Mouse (Mus musculus) lung, adult 18-20 months (tissue): ENCODE measurements at regions not wholly inside any gene's neighbourhood (a gene's known extent, or its start where the extent isn't known, plus 50 kb on each side); places are given as distances from the start of the nearest gene placed in this dataset.

Experiments used
- DNase-seq, 2 experiments: peaks; one replicate each; pipeline ENCODE4 v3.0.0; 2022; ENCODE audit warnings: mixed read lengths in 2 of 2

GRCm38 (mm10) chr3:63638572-63638971 lies 154.9 kb upstream of the Gm34302 start:
- no peak for DNase-seq

DNA sequence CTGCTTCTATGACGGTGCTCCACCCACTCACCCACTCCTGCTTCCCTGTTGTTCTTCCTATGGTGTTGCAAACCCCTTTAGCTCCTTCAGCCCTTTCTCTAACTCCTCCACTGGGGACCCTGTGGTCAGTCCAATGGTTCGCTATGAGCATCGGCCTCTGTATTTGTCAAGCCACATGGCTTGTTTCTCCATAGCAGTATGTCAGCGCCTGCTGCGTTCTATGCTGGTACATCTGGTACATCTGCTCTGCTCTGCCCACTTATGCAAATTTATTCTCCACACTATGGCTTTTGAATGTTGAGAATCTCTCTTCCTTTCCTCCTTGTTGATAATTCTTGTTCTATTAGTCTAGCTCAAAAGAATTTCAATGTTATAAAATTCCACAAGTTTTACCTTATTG lies 154.2 kb upstream of the Gm34302 start:
- no peak for DNase-seq

- no peak for DNase-seq
These were observed 144.0 kb upstream of the Gm34302 start for GRCm38 (mm10) chr3:63627724-63628123.

- no peak for DNase-seq
These were observed 132.4 kb upstream of the Gm34302 start for GRCm38 (mm10) chr3:63616127-63616526.

- no peak for DNase-seq
These were observed 130.0 kb upstream of the Gm34302 start for GRCm38 (mm10) chr3:63613652-63614051.

GRCm38 (mm10) chr3:63612767-63613363 lies 129.2 kb upstream of the Gm34302 start:
- DNase-seq = no peak

DNA sequence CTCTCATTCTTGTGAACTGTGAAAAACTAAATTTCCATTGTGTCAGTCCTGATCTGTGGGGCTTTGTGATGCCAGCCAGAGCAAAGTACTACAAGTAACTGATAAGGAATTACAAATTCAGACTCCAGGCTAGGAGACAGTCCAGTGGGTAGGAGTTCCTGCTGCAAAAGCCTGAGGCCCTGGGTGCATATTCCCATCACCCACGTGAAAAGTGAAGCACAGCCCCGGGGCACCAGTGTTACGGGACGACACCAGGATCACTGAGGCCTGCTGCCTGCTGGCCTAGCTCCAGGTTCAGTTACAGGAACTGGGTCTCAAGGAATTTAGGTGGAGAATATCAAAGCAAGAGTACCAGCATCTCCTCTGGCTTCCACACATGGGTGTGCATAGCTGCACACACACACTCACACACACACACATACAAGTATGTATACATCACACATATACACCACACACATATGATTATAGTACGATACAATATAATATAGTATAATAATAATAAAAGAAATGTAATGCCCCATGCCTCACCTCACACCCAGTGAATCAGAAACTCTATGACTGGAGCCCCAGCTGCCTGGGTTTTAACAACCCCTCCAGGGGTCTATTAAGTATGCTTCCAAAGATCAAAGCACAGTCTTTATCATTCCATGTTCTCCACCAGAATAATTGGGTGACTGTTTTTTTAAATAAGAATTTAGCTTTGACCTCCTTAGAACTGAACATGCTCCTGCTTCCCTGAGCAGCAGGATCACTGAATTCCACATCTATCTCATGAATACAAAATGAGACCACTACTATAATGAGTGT lies 126.6 kb upstream of the Gm34302 start:
- DNase-seq = no peak

DNA sequence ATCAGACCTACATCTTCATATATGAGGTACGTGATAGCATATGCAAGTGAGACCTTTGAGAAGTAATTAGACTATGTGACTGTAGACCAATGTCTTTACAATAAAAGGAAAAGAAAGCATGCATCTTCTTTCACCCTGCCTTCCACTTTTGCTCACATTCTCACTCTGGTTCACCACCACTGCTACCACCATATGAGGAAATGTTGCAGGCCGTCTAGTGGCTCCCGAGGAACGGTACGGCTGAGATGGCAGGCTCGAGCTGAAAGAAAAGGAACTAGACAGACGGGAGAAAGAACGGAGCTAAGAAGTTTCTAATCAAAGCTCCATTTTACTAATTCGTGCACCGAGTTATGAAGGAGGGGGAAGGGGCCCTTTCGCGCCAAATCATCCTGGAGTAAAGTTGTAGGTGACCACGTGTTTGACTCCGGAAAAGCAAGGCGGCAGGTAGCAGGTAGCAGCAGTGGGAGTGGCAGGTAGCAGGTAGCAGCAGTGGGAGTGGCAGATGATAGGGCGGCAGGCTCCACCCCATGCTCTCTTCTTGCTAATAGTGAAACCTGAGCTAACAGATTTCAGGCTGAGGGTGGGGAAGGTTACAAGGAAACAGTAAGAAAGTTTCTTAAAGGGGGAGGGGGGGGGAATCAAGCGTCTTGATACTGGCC lies 125.9 kb upstream of the Gm34302 start:
- DNase-seq = peak; percentile 33 to 52

GRCm38 (mm10) chr3:63582717-63583696 lies 99.3 kb upstream of the Gm34302 start:
- no peak for DNase-seq

- no peak for DNase-seq
These were observed 98.5 kb upstream of the Gm34302 start for GRCm38 (mm10) chr3:63582180-63582579.

DNA sequence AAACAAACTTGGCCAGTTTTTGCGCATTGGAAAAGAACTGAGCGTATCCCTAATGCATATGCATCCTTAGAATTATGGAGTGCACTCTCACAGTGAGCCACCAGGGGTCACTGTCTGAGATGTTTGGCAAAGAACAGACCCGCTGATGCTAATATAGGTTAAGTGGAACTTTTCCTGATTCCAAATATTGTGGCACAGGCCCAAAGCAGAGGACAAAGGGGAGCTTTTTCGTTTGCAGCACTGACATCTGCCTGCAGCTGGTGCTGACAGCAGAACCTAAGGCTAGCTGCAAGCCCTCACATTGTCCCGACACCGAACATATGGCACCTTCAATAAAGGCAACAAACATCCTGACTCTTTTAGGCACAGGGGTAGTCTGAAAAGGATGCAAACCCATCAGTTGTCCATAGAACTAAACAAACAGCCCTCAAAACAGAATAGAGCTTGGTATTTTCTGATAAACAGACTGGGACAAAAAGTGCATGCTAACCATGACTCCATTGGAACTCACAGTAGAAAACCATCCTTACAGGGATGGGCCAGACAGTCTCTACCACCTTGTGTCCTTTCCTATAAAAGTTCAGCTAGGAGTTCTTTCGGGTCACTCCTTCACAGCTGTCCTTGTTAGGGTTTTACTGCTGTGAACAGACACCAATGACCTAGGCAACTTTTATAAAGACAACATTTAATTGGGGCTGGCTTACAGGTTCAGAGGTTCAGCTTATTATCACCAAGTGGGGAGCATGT lies 87.1 kb upstream of the Gm34302 start:
- peak; percentile 42 to 50 for DNase-seq

DNA sequence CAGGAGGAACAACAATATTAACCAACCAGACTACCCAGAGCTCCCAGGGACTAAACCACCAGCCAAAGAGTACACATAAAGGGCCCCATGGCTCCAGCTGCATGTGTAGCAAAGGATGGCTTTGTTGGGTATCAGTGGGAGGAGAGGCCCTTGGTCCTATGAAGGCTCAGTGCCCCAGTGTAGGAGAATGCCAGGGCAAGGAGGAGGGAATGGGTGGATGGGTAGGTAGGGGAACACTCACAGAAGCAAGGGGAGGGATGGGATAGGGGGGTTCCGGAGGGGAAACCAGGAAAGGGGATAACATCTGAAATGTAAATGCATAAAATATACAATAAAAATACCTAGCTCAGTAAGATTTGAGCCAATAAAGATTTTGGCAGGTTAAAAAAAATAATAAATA lies 86.4 kb upstream of the Gm34302 start:
- DNase-seq = no peak

DNA sequence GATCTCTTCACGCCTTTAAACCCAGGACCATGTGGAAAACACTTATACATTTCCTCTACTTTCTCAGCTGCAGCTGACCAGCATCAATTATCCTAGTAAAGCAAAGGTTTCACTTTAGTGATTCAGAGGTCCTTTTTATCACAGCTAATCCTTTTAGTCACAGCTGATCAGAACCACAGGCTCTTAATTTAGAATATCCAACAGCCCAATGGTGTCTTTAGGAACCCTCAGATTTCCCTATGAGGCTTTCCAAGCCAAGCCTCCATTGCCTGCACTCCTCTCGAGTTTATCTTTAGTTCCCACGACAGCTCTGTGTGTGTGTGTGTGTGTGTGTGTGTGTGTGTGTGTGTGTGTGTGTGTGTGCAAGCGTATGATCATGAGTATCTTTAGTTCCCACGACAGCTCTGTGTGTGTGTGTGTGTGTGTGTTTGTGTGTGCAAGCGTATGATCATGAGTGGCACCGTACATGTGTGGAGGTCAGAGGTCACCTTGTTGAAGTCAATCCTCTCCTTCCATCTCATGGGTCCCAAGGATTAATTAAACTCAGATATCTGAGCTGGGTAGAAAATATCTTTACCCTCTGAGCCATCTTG lies 85.4 kb upstream of the Gm34302 start:
- no peak for DNase-seq

DNA sequence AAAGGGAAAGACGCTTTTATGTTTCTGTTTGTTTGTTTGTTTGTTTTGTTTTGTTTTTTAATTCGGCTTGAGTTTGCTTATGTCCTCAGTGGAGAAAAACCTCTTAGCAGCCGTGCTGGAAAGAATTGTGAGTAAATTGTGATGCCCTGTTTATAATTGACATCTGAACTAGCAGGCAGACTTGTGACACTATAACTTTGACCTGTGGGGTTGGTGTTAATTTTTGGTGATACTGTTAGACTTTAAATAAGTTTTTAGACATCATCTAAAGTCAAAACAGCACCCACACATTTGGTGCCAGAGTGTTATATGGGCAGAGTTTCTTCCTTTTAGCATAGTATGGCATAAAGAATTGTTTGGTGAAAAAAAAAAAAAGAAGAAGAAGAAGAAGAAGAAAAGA lies 84.0 kb upstream of the Gm34302 start:
- DNase-seq = no peak

- no peak for DNase-seq
These were observed 79.4 kb upstream of the Gm34302 start for GRCm38 (mm10) chr3:63563057-63563456.

GRCm38 (mm10) chr3:63562532-63562931 lies 78.9 kb upstream of the Gm34302 start:
- no peak for DNase-seq

- no peak for DNase-seq
These were observed 77.1 kb upstream of the Gm34302 start for GRCm38 (mm10) chr3:63560745-63561151.

- no peak for DNase-seq
These were observed 73.1 kb upstream of the Gm34302 start for GRCm38 (mm10) chr3:63556741-63557140.

DNA sequence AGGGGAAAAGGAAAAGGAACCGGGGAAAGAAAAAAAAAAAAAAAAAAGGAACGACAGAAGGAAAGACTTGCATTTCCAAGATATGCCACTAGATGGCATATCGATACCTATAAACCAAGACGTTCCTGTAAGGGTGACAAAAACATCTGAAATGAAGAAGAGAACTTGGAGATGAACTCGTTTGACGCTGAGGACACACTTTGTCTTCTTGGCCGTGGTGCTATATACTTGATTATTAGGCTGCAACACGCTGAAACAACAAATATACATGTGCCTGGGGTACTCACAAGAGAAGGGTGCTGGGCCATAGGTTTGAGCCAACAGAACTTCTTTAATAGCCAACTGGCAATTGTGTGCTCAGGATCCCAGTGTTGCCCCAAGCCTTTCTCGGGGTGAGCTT lies 71.2 kb upstream of the Gm34302 start:
- DNase-seq = peak in 1 of 2 experiments; percentile 20

DNA sequence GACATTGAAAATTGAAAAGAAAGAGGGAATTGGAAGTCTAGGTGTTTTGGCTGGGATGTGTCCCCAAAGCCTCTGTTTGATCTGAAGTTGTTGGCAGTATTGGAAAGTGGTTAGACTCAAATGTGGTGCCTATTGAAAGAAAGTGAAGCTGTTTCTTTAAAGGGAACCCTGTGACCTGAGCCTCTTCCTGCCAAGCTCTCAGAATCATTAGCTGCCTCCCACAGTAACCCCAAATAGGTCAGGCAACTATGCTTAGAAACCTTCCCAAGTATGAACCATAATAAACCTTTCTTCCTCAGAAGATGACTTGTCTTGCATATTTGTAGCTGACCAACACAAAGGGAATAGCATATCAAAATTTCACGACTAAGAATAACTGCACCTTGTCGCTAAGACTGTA lies 69.7 kb upstream of the Gm34302 start:
- DNase-seq = no peak

DNA sequence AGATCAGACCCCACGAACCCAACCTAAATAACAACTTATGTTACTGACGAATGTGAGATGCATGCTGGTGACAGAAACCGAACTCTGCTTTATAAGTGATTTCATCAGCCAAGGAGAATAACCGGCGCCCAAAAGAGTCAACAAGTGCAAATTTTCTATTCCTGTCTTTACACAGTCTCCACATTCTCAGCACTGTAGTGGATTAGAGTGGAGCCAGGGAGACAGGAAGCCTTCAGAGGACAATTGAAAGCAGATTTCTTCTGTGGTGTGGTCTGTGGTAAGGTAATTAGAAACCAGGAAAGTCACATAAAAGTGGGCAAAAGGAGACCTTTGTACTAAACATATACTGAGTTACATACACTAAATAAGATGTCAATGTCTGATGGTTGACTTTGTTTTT lies 68.0 kb upstream of the Gm34302 start:
- no peak for DNase-seq
